Mouse (Mus musculus): ENCODE measurements around the gene Prkce. TPM values are rescaled to one million over a fixed set of nuclear protein-coding genes. Genes with fewer than 3 reads are reported as not detected.

The Prkce gene
- polyA plus RNA-seq, 1 experiment from 2014 or later = 6.3 TPM

GRCm38 (mm10) chr17:86292711-86293110, 125.1 kb downstream of the Prkce start:
- H3K36me3 ChIP-seq = no peaks in the 10 kb centered on the region
- no peak overlapping the region for H3K4me3 ChIP-seq (replicated peaks)
- H3K4me1 ChIP-seq = peaks cover 2% of the 10 kb centered on the region; the same call in 1 of the 2 replicates
- ATAC-seq (ENCODE audit: insufficient read depth, low FRiP score, low read depth) = no peak
- no peak overlapping the region for H3K9ac ChIP-seq
- 87% methylated on average over 6 of the region's 6 CpGs for WGBS
- H3K27ac ChIP-seq = no peak overlapping the region
- H3K9me3 ChIP-seq = no peaks in the 10 kb centered on the region
- H3K4me2 ChIP-seq = no peak overlapping the region
- no peaks in the 10 kb centered on the region for H3K27me3 ChIP-seq (replicated peaks)

- H3K4me2 ChIP-seq = no peak overlapping the region
- no peak overlapping the region for H3K4me3 ChIP-seq (replicated peaks)
- no peaks in the 10 kb centered on the region for H3K27me3 ChIP-seq (replicated peaks)
- no peaks in the 10 kb centered on the region for H3K36me3 ChIP-seq
- H3K27ac ChIP-seq = no peak overlapping the region
- no peak overlapping the region for H3K9ac ChIP-seq
- no peak for ATAC-seq (ENCODE audit: insufficient read depth, low FRiP score, low read depth)
- peaks cover 2% of the 10 kb centered on the region; the same call in 1 of the 2 replicates for H3K4me1 ChIP-seq
- WGBS = 41% methylated on average over 10 of the region's 10 CpGs
- no peaks in the 10 kb centered on the region for H3K9me3 ChIP-seq
These were observed 125.7 kb downstream of the Prkce start for GRCm38 (mm10) chr17:86293247-86293744.

GRCm38 (mm10) chr17:86299576-86299975, 132.0 kb downstream of the Prkce start:
- H3K9ac ChIP-seq = no peak overlapping the region
- H3K36me3 ChIP-seq = no peaks in the 10 kb centered on the region
- H3K27me3 ChIP-seq (replicated peaks) = no peaks in the 10 kb centered on the region
- H3K4me3 ChIP-seq (replicated peaks) = no peak overlapping the region
- H3K4me2 ChIP-seq = no peak overlapping the region
- H3K27ac ChIP-seq = no peak overlapping the region
- peaks cover 26% of the 10 kb centered on the region; the same call in 1 of the 2 replicates for H3K4me1 ChIP-seq
- WGBS = 58% methylated on average over 3 of the region's 3 CpGs
- no peak for ATAC-seq (ENCODE audit: insufficient read depth, low FRiP score, low read depth)
- no peaks in the 10 kb centered on the region for H3K9me3 ChIP-seq

GRCm38 (mm10) chr17:86300774-86301595, 133.4 kb downstream of the Prkce start:
- H3K27me3 ChIP-seq (replicated peaks) = no peaks in the 10 kb centered on the region
- no peak overlapping the region for H3K9ac ChIP-seq
- no peaks in the 10 kb centered on the region for H3K9me3 ChIP-seq
- H3K36me3 ChIP-seq = no peaks in the 10 kb centered on the region
- H3K27ac ChIP-seq = peak overlapping the region; percentile 70
- 47% methylated on average over 22 of the region's 22 CpGs for WGBS
- peak overlapping the region; percentile 32; the same call in 1 of the 2 replicates for H3K4me2 ChIP-seq
- ATAC-seq (ENCODE audit: insufficient read depth, low FRiP score, low read depth) = peak; percentile 63; the same call in 1 of the 2 replicates
- H3K4me3 ChIP-seq (replicated peaks) = 0 out of 2 replicates have a peak overlapping the region, but pooled peaks have one; percentile 4
- peaks cover 30% of the 10 kb centered on the region; the same call in 1 of the 2 replicates for H3K4me1 ChIP-seq

GRCm38 (mm10) chr17:86302266-86302665, 134.7 kb downstream of the Prkce start:
- no peak for ATAC-seq (ENCODE audit: insufficient read depth, low FRiP score, low read depth)
- 76% methylated on average over 11 of the region's 11 CpGs for WGBS
- Histone ChIP-seq H3K4me1 (peaks cover 30% of the 10 kb centered on the region; the same call in 1 of the 2 replicates), H3K9ac (no peak overlapping the region), H3K36me3 (no peaks in the 10 kb centered on the region), H3K9me3 (no peaks in the 10 kb centered on the region), H3K4me2 (no peak overlapping the region), H3K4me3 (replicated peaks) (no peak overlapping the region), H3K27me3 (replicated peaks) (no peaks in the 10 kb centered on the region), H3K27ac (peak overlapping the region; percentile 69; the same call in 1 of the 2 replicates)

- Histone ChIP-seq H3K36me3 (no peaks in the 10 kb centered on the region), H3K9ac (no peak overlapping the region), H3K4me2 (no peak overlapping the region), H3K9me3 (no peaks in the 10 kb centered on the region), H3K27ac (peak overlapping the region; percentile 28; the same call in 1 of the 2 replicates), H3K4me1 (peaks cover 30% of the 10 kb centered on the region; the same call in 1 of the 2 replicates), H3K27me3 (replicated peaks) (no peaks in the 10 kb centered on the region), H3K4me3 (replicated peaks) (no peak overlapping the region)
- no peak; the same call in 1 of the 2 replicates for ATAC-seq (ENCODE audit: insufficient read depth, low FRiP score, low read depth)
- WGBS = 73% methylated on average over 14 of the region's 14 CpGs
These were observed 135.3 kb downstream of the Prkce start for GRCm38 (mm10) chr17:86302861-86303331.

- H3K27ac ChIP-seq = peak overlapping the region; percentile 28; the same call in 1 of the 2 replicates
These were observed 136.0 kb downstream of the Prkce start for GRCm38 (mm10) chr17:86303401-86304243.

GRCm38 (mm10) chr17:86304923-86305630, 137.5 kb downstream of the Prkce start:
- no peaks in the 10 kb centered on the region for H3K27me3 ChIP-seq (replicated peaks)
- H3K36me3 ChIP-seq = no peaks in the 10 kb centered on the region
- H3K4me1 ChIP-seq = peaks cover 30% of the 10 kb centered on the region; the same call in 1 of the 2 replicates
- H3K27ac ChIP-seq = no peak overlapping the region
- H3K9ac ChIP-seq = no peak overlapping the region
- no peak overlapping the region for H3K4me2 ChIP-seq
- H3K4me3 ChIP-seq (replicated peaks) = no peak overlapping the region
- no peaks in the 10 kb centered on the region for H3K9me3 ChIP-seq
- 44% methylated on average over 17 of the region's 17 CpGs for WGBS
- no peak for ATAC-seq (ENCODE audit: insufficient read depth, low FRiP score, low read depth)

More at GRCm38 (mm10) chr17:86303401-86304243, 136.0 kb downstream of the Prkce start:
- no peak for ATAC-seq (ENCODE audit: insufficient read depth, low FRiP score, low read depth)
- Histone ChIP-seq H3K9ac (no peak overlapping the region), H3K36me3 (no peaks in the 10 kb centered on the region), H3K9me3 (no peaks in the 10 kb centered on the region), H3K4me1 (peaks cover 30% of the 10 kb centered on the region; the same call in 1 of the 2 replicates), H3K4me2 (no peak overlapping the region), H3K27me3 (replicated peaks) (no peaks in the 10 kb centered on the region), H3K4me3 (replicated peaks) (no peak overlapping the region)
- 56% methylated on average over 19 of the region's 19 CpGs for WGBS

GRCm38 (mm10) chr17:86306161-86306560, 138.6 kb downstream of the Prkce start:
- no peak for ATAC-seq (ENCODE audit: insufficient read depth, low FRiP score, low read depth)
- Histone ChIP-seq H3K36me3 (no peaks in the 10 kb centered on the region), H3K9ac (no peak overlapping the region), H3K4me2 (no peak overlapping the region), H3K4me1 (peaks cover 27% of the 10 kb centered on the region; the same call in 1 of the 2 replicates), H3K4me3 (replicated peaks) (no peak overlapping the region), H3K27ac (no peak overlapping the region), H3K27me3 (replicated peaks) (no peaks in the 10 kb centered on the region), H3K9me3 (no peaks in the 10 kb centered on the region)
- 80% methylated on average over 7 of the region's 7 CpGs for WGBS

- no peaks in the 10 kb centered on the region for H3K36me3 ChIP-seq
- H3K9ac ChIP-seq = no peak overlapping the region
- peak; percentile 87 for ATAC-seq (ENCODE audit: insufficient read depth, low FRiP score, low read depth)
- no peak overlapping the region for H3K4me2 ChIP-seq
- H3K27ac ChIP-seq = peak overlapping the region; percentile 53; the same call in 1 of the 2 replicates
- no peak overlapping the region for H3K4me3 ChIP-seq (replicated peaks)
- no peaks in the 10 kb centered on the region for H3K9me3 ChIP-seq
- peaks cover 8% of the 10 kb centered on the region; the same call in 1 of the 2 replicates for H3K4me1 ChIP-seq
- H3K27me3 ChIP-seq (replicated peaks) = no peaks in the 10 kb centered on the region
- 39% methylated on average over 8 of the region's 8 CpGs for WGBS
These were observed 146.0 kb downstream of the Prkce start for GRCm38 (mm10) chr17:86313413-86314139.

All from stomach, embryonic 15.5 days (tissue).